In the genomic region with DNA sequence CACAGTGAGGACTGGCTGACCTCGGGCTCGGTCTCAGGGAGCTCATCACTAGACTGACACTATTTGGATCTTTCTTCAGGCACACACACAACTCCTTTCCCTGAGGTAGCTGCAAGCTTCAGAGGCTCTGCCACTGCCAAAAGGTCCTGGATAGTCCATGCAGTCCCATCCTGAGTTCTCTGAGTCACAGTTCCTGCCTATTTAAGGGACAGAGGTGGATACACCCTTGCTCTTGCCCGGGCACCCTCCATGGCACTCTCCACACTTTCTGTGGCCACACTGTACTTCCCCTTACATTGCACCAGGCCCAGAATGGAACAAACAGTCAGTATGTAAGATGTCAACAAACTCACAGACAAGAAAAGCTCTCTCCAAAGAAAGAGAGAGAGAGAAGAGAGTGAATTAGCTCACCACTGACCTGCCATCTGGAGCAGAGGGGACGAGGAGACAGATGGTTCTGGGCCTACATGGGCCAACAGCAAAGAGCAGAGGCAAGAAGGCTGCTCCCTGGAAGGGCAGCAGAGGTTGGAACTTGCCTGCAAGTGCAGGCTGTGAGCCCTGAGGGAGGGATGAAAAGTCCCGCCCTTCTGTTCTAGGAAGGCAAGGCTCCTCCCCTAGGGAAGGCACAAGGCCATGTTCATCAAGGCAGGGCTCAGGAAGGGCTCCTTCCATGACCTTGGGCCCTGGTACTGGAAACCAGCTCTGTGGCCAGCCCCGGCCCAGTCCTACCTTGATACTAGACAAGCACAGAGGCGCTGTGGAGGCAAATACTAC, we compare ENCODE assay signal across 8 mouse cellular contexts. TPM values are rescaled to one million over a fixed set of nuclear protein-coding genes. Genes with fewer than 3 reads are reported as not detected.
DNase-seq lines count a peak whose midpoint lies in the region; ATAC-seq and TF ChIP-seq lines count a peak whose summit lies in the region.

No protein-coding gene starts in this region.

- 0 out of 2 replicates have a peak overlapping the region, but pooled peaks have one; percentile 9 for H3K27ac ChIP-seq in intestine, embryonic 16.5 days (ENCODE audit: low read length)
- H3K27ac ChIP-seq in small intestine, adult 2 months (ENCODE audit: insufficient read depth, low read depth, low read length): peak overlapping the region; percentile 69

- H3K27me3 ChIP-seq in intestine, embryonic 16.5 days (replicated peaks; ENCODE audit: control insufficient read depth, insufficient read depth, low read length): no peaks in the 10 kb centered on the region
- no peaks in the 10 kb centered on the region for H3K27me3 ChIP-seq in small intestine, adult 2 months (ENCODE audit: control insufficient read depth, insufficient read depth, low read length)

- no peaks in the 10 kb centered on the region; the same call in 1 of the 2 replicates for H3K36me3 ChIP-seq in intestine, embryonic 16.5 days (ENCODE audit: control insufficient read depth, insufficient read depth, low read length)
- H3K36me3 ChIP-seq in small intestine, adult 2 months (ENCODE audit: control insufficient read depth, insufficient read depth, low read length): peaks cover 30% of the 10 kb centered on the region

- TF ChIP-seq CTCF in small intestine, adult 2 months (IDR thresholded peaks at IDR 0.05; ENCODE audit: extremely low read depth, insufficient read length, insufficient replicate concordance, low read depth, low read length): no peak

- no peaks in the 10 kb centered on the region for H3K9me3 ChIP-seq in intestine, embryonic 16.5 days (ENCODE audit: control insufficient read depth, low read length)

- TF ChIP-seq POLR2A in small intestine, adult 2 months (IDR thresholded peaks at IDR 0.05; ENCODE audit: low read depth, low read length): no peak

- 81% methylated on average over 7 of the region's 7 CpGs for WGBS in intestine, embryonic 16.5 days
- 56% methylated on average over 7 of the region's 7 CpGs for WGBS in small intestine, adult 2 months

- peaks cover 18% of the 10 kb centered on the region for H3K4me1 ChIP-seq in intestine, embryonic 16.5 days (ENCODE audit: control insufficient read depth, insufficient read depth, low read length)
- H3K4me1 ChIP-seq in small intestine, adult 2 months (ENCODE audit: control insufficient read depth, insufficient read depth, insufficient read length, low read length): peaks cover 59% of the 10 kb centered on the region

- H3K9ac ChIP-seq in intestine, embryonic 16.5 days (ENCODE audit: low read depth, low read length): peak overlapping the region; percentile 21; the same call in 1 of the 2 replicates

- intact Hi-C loops in left cerebral cortex, postnatal 4 days (cut with DNase I): no loop called here
- intact Hi-C loops in left cerebral cortex, postnatal 10 days (cut with DNase I): no loop called here

- no peak overlapping the region for H3K4me2 ChIP-seq in intestine, embryonic 16.5 days (ENCODE audit: low read depth, low read length)

- ATAC-seq in intestine, embryonic 16.5 days: peak; percentile 77

- DNase-seq in left cerebral cortex, postnatal 4 days: peak; percentile 56
- no peak for DNase-seq in left cerebral cortex, postnatal 10 days (ENCODE audit: extremely low spot score in 1 of 2, low spot score in 2 of 2)
- peak; percentile 70 for DNase-seq in adrenal gland, postnatal 25 days
- DNase-seq in embryo, embryonic 9.5 days (ENCODE audit: extremely low spot score): no peak
- no peak for DNase-seq in left cerebral cortex, adult 8-10 months (ENCODE audit: low spot score in 2 of 2)
- no peak for DNase-seq in thymus, adult 18-20 months

- no peak overlapping the region for H3K4me3 ChIP-seq in intestine, embryonic 16.5 days (ENCODE audit: low read length)
- peak overlapping the region; percentile 5; the same call in 1 of the 2 replicates for H3K4me3 ChIP-seq in small intestine, adult 2 months (ENCODE audit: low read depth, low read length)

RNA-seq across cellular contexts. Expression of gene Fam53b, which starts 37.2 kb away (rescaled TPM):
- 10 to 100 TPM; 13.4 to 13.8 TPM for total RNA-seq in left cerebral cortex, postnatal 4 days (2021)
- 10 to 100 TPM; 13.9 to 14.5 TPM for total RNA-seq in left cerebral cortex, postnatal 10 days (2021)
- total RNA-seq in adrenal gland, postnatal 25 days (2021): 86.3 and 107 TPM in 2 replicates
- 22.2 and 23.7 TPM in 2 replicates for polyA plus RNA-seq in intestine, embryonic 16.5 days (2015; fragmentation: Nextera tagmentation; extraction: Ambion mirVana)
- 24.6 and 55.7 TPM in 2 replicates for polyA plus RNA-seq in small intestine, adult 2 months (2012; rRNA removed)
- 10 to 100 TPM; 57.0 to 68.5 (median 63.4) TPM for total RNA-seq in left cerebral cortex, adult 8-10 months (2022)

Comparison
In these comparisons a context has a peak if more than half of its experiments do, and no peak if none do; other contexts are left out.
1. DNase-seq: peak in left cerebral cortex, postnatal 4 days (single experiment) and adrenal gland, postnatal 25 days (single experiment); none in left cerebral cortex, postnatal 10 days (0 of 2), embryo, embryonic 9.5 days (single experiment), left cerebral cortex, adult 8-10 months (0 of 2) and thymus, adult 18-20 months (0 of 2).